Mouse (Mus musculus) ES-E14 (cell line): ENCODE measurements at regions not wholly inside any gene's neighbourhood (a gene's known extent, or its start where the extent isn't known, plus 50 kb on each side); places are given as distances from the start of the nearest gene placed in this dataset.

Experiments
- DNase-seq: peaks from one replicate; pipeline ENCODE4 v3.0.0-alpha.2; 2013; ENCODE audit warnings: low read depth, low spot score
- H3K27ac ChIP-seq: 2 replicates; pipeline ENCODE4 v1.5.1; 2012; ENCODE audit warnings: low read depth, mild to moderate bottlenecking, low read length, moderate library complexity, mixed read lengths; ENCODE audit not compliant: poor library complexity, insufficient read depth, severe bottlenecking
- H3K36me3 ChIP-seq: 2 replicates; pipeline ENCODE4 v1.6.1; 2012; ENCODE audit warnings: mild to moderate bottlenecking, low read length, moderate library complexity, mixed read lengths; ENCODE audit not compliant: control insufficient read depth, poor library complexity, insufficient read depth, severe bottlenecking
- H3K4me1 ChIP-seq, 2 experiments: fragments of 150-350 bp in 1 of 2; sonication (generic) in 1 of 2; 2 replicates each; pipeline ENCODE4 v1.6.1; 2012; ENCODE audit warnings: low read length in 2 of 2, mild to moderate bottlenecking in 1 of 2, mixed read lengths in 1 of 2; ENCODE audit not compliant: control insufficient read depth in 2 of 2, insufficient read depth in 2 of 2, poor library complexity in 1 of 2
- H3K4me3 ChIP-seq, 2 experiments: fragments of 150-350 bp in 1 of 2; sonication (generic) in 1 of 2; 2 replicates each; pipeline ENCODE4 v1.5.1; 2012; ENCODE audit warnings: low read length in 2 of 2, low read depth in 1 of 2, mild to moderate bottlenecking in 1 of 2, mixed read lengths in 1 of 2; ENCODE audit not compliant: insufficient read depth in 1 of 2, poor library complexity in 1 of 2, severe bottlenecking in 1 of 2
- H3K9ac ChIP-seq: 2 replicates; pipeline ENCODE4 v1.6.1; 2012; ENCODE audit warnings: low read depth, mild to moderate bottlenecking, low read length, mixed read lengths; ENCODE audit not compliant: poor library complexity, insufficient read depth, severe bottlenecking
- H3K9me3 ChIP-seq: fragments of 150-350 bp; sonication (generic); 2 replicates; pipeline ENCODE4 v1.6.1; 2012; ENCODE audit warnings: low read depth, mild to moderate bottlenecking, low read length; ENCODE audit not compliant: control insufficient read depth, insufficient read depth
- CHD2 ChIP-seq: IDR thresholded peaks from 2 replicates; pipeline ENCODE4 v1.6.1; 2014; ENCODE audit warnings: mild to moderate bottlenecking, low read depth, low read length, inconsistent platforms
- HCFC1 ChIP-seq: IDR thresholded peaks from 2 replicates; pipeline ENCODE4 v1.6.1; 2012; ENCODE audit warnings: low read length, inconsistent platforms, borderline replicate concordance; ENCODE audit not compliant: insufficient read depth
- MAFK ChIP-seq: IDR thresholded peaks from 2 replicates; pipeline ENCODE4 v1.6.1; 2014; ENCODE audit warnings: mild to moderate bottlenecking, low read depth, low read length, inconsistent platforms; ENCODE audit not compliant: insufficient read depth
- ZC3H11A ChIP-seq: IDR thresholded peaks from 2 replicates; pipeline ENCODE4 v1.6.1; 2012; ENCODE audit warnings: low read depth, mild to moderate bottlenecking, inconsistent platforms, low read length, borderline replicate concordance
- ZNF384 ChIP-seq: IDR thresholded peaks from 2 replicates; pipeline ENCODE4 v1.6.1; 2012; ENCODE audit warnings: low read depth, low read length, inconsistent platforms
- in situ Hi-C, 2 experiments: fragments of 600-800 bp; cut with MboI; formaldehyde crosslinking; loops; one replicate each; pipeline ENCODE4 v1.15.1; 2025; ENCODE audit warnings: low sequenced_read_pairs in 2 of 2, inconsistent platforms in 1 of 2; ENCODE audit not compliant: unreplicated experiment in 2 of 2

DNA sequence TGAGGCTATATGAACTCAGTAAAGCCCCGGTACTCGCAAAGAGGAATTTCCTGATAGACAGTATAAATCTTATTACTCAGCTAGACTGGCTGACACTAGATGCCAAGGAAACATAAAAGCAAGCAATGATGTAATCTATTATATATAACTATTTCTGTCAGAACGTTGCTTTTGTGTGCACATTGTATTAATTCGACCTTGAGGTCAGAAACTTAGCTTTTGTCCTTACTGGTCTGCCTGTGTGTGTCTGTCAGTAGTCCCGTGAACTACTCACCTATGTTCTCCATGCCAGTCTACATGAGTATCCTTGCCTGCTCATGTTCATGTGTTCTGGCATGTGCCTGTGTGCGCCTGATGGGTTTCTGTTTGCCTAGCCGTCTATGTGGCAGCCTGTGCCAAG is 70.5 kb downstream of the Tmx1 start:
- no peak overlapping the region for H3K27ac ChIP-seq
- H3K9ac ChIP-seq: no peak overlapping the region
- H3K4me3 ChIP-seq: no peak overlapping the region
- H3K9me3 ChIP-seq: no peaks in the 10 kb centered on the region
- DNase-seq: no peak
- H3K36me3 ChIP-seq: no peaks in the 10 kb centered on the region
- TF ChIP-seq HCFC1 (no peak), ZNF384 (no peak), MAFK (no peak)
- H3K4me1 ChIP-seq: no peaks in the 10 kb centered on the region
- in situ Hi-C loops: no loop called here

DNA sequence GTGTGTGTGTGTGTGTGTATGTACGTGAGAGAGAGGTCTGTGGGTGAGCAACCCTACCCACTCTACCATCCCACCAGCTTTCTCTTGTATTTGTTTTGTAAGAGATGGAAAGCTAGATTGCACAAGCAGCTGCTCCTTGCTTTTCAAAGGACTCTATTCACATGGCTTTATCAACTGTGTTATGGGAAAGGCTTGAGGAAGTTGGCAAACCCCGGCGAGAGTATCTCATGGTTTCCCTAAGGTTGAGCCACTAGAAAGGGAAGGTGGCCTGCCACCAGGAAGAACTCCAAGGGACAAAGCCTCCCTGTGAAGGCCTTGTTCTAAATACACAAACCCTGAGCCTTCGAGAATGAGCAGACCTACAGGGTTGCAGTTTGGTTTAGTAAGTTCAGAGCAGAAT is 71.8 kb downstream of the Tmx1 start:
- Histone ChIP-seq H3K27ac (no peak overlapping the region), H3K36me3 (no peaks in the 10 kb centered on the region), H3K4me3 (no peak overlapping the region), H3K9me3 (no peaks in the 10 kb centered on the region), H3K9ac (no peak overlapping the region), H3K4me1 (no peaks in the 10 kb centered on the region)
- TF ChIP-seq ZC3H11A (no peak), MAFK (no peak), ZNF384 (no peak), HCFC1 (no peak), CHD2 (no peak)
- no peak for DNase-seq
- in situ Hi-C loops: no loop called here

DNA sequence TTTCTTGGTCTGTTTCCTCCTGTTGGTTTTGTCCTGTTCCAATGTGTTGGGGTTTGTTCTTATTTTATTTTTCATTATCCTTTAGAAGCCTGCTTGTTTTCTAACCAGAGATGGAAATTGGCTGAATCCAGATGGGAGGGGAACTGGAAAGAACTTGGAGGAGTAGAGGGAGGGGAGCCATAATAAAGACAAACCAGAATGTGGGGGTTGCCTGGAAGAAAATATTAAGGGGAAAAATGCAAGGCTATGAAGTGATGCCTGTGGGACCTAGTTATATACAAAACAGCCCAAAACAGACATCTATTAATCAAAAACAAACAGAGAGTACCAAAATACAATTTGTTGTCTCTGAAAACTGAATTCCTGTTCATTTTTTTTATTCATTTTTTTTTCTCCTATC is 78.8 kb downstream of the Tmx1 start:
- in situ Hi-C loops: no loop called here
- Histone ChIP-seq H3K9ac (no peak overlapping the region), H3K9me3 (no peaks in the 10 kb centered on the region), H3K27ac (no peak overlapping the region), H3K4me1 (no peaks in the 10 kb centered on the region), H3K4me3 (no peak overlapping the region), H3K36me3 (no peaks in the 10 kb centered on the region)
- no peak for TF ChIP-seq ZC3H11A
- no peak for TF ChIP-seq MAFK
- TF ChIP-seq ZNF384: no peak
- no peak for TF ChIP-seq HCFC1
- no peak for TF ChIP-seq CHD2
- DNase-seq: no peak

DNA sequence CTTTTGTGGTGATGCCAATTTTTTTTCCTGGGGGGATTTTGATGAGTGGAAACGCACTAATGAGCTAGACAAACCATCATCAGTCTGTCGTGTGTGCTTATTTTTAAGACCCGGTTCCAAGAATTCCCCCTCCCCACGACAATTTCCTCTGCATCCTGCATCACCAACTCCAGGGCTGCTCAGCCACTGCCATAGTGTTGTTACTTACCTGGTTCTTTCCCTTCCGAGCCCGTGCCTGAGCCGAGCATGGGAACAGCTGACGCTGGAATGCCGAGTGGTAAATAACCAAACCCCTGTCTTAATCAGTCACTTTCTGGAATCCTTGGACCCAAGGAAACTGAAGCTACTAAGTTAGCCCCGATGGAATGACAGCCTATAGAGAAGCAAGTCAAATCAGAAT is 79.3 kb downstream of the Tmx1 start:
- no peak overlapping the region for H3K4me3 ChIP-seq
- H3K36me3 ChIP-seq: no peaks in the 10 kb centered on the region
- DNase-seq: no peak
- H3K27ac ChIP-seq: no peak overlapping the region
- no peaks in the 10 kb centered on the region for H3K4me1 ChIP-seq
- no peak overlapping the region for H3K9ac ChIP-seq
- no peak for TF ChIP-seq HCFC1
- TF ChIP-seq ZC3H11A: no peak
- no peak for TF ChIP-seq MAFK
- TF ChIP-seq ZNF384: no peak
- TF ChIP-seq CHD2: no peak
- H3K9me3 ChIP-seq: no peaks in the 10 kb centered on the region
- in situ Hi-C loops: no loop called here

DNA sequence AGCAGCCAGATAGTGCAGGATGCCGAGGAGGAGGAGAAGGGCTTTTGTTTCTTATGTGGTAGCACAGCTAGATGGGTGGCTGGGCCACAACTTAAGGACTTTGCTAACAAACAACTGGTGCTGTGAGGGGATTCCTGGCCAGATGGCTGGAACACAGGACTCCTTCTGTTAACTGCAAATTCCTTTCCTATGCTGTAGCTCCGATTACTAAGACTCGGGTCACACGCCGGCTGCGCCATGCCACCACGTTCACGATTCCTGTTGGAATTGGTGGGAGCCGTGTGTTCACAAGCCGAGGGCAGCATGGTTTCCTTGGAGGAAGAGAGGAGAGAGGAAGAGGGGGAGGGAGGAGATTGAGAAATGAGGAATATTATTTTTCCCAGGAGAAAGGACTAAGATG is 79.9 kb downstream of the Tmx1 start:
- Histone ChIP-seq H3K36me3 (no peaks in the 10 kb centered on the region), H3K27ac (no peak overlapping the region), H3K4me3 (no peak overlapping the region), H3K9me3 (no peaks in the 10 kb centered on the region), H3K4me1 (no peaks in the 10 kb centered on the region), H3K9ac (no peak overlapping the region)
- no peak for TF ChIP-seq ZC3H11A
- TF ChIP-seq MAFK: no peak
- no peak for TF ChIP-seq HCFC1
- in situ Hi-C loops: no loop called here
- DNase-seq: no peak
